Mouse (Mus musculus): ENCODE measurements around the gene Myt1l. TPM values are rescaled to one million over a fixed set of nuclear protein-coding genes. Genes with fewer than 3 reads are reported as not detected.

Gene Myt1l
- polyA plus RNA-seq, 1 experiment: not detected

- Histone ChIP-seq H3K4me3 (ENCODE audit: insufficient read depth, low read length) (no peak overlapping the region), H3K4me1 (ENCODE audit: control insufficient read depth, insufficient read depth, low read length) (no peaks in the 10 kb centered on the region), H3K27ac (ENCODE audit: insufficient read depth, low read depth, low read length) (no peak overlapping the region)
- TF ChIP-seq CTCF (IDR thresholded peaks at IDR 0.05; ENCODE audit: low read depth, low read length): no peak
- no peak for TF ChIP-seq POLR2A (IDR thresholded peaks at IDR 0.05; ENCODE audit: borderline replicate concordance, low read depth, low read length)
These were observed 264.8 kb downstream of the Myt1l start for GRCm38 (mm10) chr12:29792998-29793397.

DNA sequence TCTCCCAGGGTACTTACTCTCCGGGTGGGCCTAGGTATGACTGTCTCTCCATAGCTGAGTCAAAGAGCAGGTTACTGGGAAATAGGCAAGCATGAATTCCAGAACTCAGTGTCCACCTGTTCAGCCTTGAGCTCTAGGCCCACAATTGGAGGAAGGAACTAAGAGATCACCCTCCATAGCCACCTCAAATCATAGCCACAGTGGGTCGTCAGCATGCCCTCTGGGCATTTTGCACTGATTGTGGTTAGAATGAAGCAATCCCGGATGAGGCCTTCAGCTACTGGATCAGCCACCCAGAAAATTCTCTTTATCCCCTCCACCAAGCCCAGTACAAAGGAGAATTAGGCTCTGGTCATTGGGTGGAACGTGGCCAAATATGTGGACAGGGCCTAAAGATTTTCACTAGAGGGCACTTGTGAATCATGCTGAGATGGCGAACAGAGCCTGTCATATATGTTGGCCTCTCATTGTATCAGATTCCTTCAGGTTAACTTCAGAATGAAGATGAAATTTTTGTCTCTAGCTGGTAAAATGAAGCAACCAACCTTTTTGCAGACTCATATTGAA is 267.0 kb downstream of the Myt1l start:
- TF ChIP-seq POLR2A (IDR thresholded peaks at IDR 0.05; ENCODE audit: borderline replicate concordance, low read depth, low read length) (no peak), CTCF (IDR thresholded peaks at IDR 0.05; ENCODE audit: low read depth, low read length) (no peak)
- Histone ChIP-seq H3K27ac (ENCODE audit: insufficient read depth, low read depth, low read length) (no peak overlapping the region), H3K4me1 (ENCODE audit: control insufficient read depth, insufficient read depth, low read length) (no peaks in the 10 kb centered on the region), H3K4me3 (ENCODE audit: insufficient read depth, low read length) (no peak overlapping the region)

GRCm38 (mm10) chr12:29798595-29799391 is 270.6 kb downstream of the Myt1l start:
- H3K4me3 ChIP-seq (ENCODE audit: insufficient read depth, low read length): no peak overlapping the region
- H3K4me1 ChIP-seq (ENCODE audit: control insufficient read depth, insufficient read depth, low read length): no peaks in the 10 kb centered on the region
- TF ChIP-seq POLR2A (IDR thresholded peaks at IDR 0.05; ENCODE audit: borderline replicate concordance, low read depth, low read length) (no peak), CTCF (IDR thresholded peaks at IDR 0.05; ENCODE audit: low read depth, low read length) (no peak)
- H3K27ac ChIP-seq (ENCODE audit: insufficient read depth, low read depth, low read length): no peak overlapping the region

DNA sequence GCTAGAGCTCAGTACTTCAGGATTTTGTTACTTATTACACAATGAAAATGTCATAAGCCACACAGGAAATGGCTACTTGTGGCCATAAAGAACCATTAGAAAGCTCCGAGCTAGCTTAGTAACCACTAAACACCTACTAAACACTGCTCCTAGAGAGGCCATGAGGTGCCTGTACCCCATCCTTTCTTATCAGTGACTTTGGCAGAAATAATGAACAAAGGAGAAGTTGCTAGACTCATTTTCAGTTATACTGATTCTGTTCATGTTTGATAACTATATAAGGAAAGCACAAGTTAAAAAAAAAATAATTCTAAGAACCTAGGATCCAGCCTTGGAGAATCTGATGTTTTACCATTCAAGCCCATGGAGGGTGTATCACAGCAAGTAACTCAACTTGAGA is 278.2 kb downstream of the Myt1l start:
- TF ChIP-seq POLR2A (IDR thresholded peaks at IDR 0.05; ENCODE audit: borderline replicate concordance, low read depth, low read length): no peak
- no peak for TF ChIP-seq CTCF (IDR thresholded peaks at IDR 0.05; ENCODE audit: low read depth, low read length)
- H3K27ac ChIP-seq (ENCODE audit: insufficient read depth, low read depth, low read length): no peak overlapping the region
- H3K4me3 ChIP-seq (ENCODE audit: insufficient read depth, low read length): no peak overlapping the region
- no peaks in the 10 kb centered on the region for H3K4me1 ChIP-seq (ENCODE audit: control insufficient read depth, insufficient read depth, low read length)

DNA sequence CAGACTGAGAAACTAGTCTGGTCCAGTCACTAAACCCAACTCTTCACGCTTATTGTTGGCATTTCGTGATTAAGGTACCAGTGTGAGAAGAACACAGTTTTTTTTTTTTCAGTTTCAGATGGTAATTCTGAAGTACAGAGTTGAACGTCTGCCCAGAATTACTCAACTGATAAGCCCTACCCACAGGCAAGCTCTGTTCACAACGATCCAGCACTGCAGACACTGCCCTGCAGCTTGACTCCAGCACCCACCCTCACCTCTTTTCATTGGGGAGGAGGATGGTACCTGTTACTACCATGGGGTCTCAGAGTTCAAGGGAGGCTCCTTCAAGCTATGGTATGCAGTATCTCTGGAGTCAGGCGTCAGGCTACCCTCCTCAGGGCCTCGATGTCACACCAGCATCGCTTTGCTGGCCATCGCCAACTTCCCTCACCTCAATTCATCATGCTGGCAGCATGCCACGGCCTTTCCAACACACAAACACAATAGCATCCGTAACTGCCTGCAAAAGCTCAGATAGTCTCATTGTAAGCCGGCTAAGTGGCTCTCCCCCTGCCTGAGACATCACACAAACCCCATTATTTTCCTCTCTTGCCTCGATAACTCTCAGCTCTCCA is 281.5 kb downstream of the Myt1l start:
- Histone ChIP-seq H3K4me3 (ENCODE audit: insufficient read depth, low read length) (no peak overlapping the region), H3K4me1 (ENCODE audit: control insufficient read depth, insufficient read depth, low read length) (no peaks in the 10 kb centered on the region), H3K27ac (ENCODE audit: insufficient read depth, low read depth, low read length) (no peak overlapping the region)
- TF ChIP-seq POLR2A (IDR thresholded peaks at IDR 0.05; ENCODE audit: borderline replicate concordance, low read depth, low read length) (no peak), CTCF (IDR thresholded peaks at IDR 0.05; ENCODE audit: low read depth, low read length) (no peak)

GRCm38 (mm10) chr12:29815466-29815865 is 287.3 kb downstream of the Myt1l start:
- Histone ChIP-seq H3K4me3 (ENCODE audit: insufficient read depth, low read length) (no peak overlapping the region), H3K27ac (ENCODE audit: insufficient read depth, low read depth, low read length) (no peak overlapping the region), H3K4me1 (ENCODE audit: control insufficient read depth, insufficient read depth, low read length) (no peaks in the 10 kb centered on the region)
- TF ChIP-seq CTCF (IDR thresholded peaks at IDR 0.05; ENCODE audit: low read depth, low read length): no peak
- TF ChIP-seq POLR2A (IDR thresholded peaks at IDR 0.05; ENCODE audit: borderline replicate concordance, low read depth, low read length): no peak

GRCm38 (mm10) chr12:29816130-29816529 is 287.9 kb downstream of the Myt1l start:
- Histone ChIP-seq H3K4me1 (ENCODE audit: control insufficient read depth, insufficient read depth, low read length) (no peaks in the 10 kb centered on the region), H3K27ac (ENCODE audit: insufficient read depth, low read depth, low read length) (no peak overlapping the region), H3K4me3 (ENCODE audit: insufficient read depth, low read length) (no peak overlapping the region)
- no peak for TF ChIP-seq CTCF (IDR thresholded peaks at IDR 0.05; ENCODE audit: low read depth, low read length)

- no peak overlapping the region for H3K27ac ChIP-seq (ENCODE audit: insufficient read depth, low read depth, low read length)
- TF ChIP-seq POLR2A (IDR thresholded peaks at IDR 0.05; ENCODE audit: borderline replicate concordance, low read depth, low read length) (no peak), CTCF (IDR thresholded peaks at IDR 0.05; ENCODE audit: low read depth, low read length) (no peak)
- H3K4me3 ChIP-seq (ENCODE audit: insufficient read depth, low read length): no peak overlapping the region
- no peaks in the 10 kb centered on the region for H3K4me1 ChIP-seq (ENCODE audit: control insufficient read depth, insufficient read depth, low read length)
These were observed 288.6 kb downstream of the Myt1l start for GRCm38 (mm10) chr12:29816761-29817160.

DNA sequence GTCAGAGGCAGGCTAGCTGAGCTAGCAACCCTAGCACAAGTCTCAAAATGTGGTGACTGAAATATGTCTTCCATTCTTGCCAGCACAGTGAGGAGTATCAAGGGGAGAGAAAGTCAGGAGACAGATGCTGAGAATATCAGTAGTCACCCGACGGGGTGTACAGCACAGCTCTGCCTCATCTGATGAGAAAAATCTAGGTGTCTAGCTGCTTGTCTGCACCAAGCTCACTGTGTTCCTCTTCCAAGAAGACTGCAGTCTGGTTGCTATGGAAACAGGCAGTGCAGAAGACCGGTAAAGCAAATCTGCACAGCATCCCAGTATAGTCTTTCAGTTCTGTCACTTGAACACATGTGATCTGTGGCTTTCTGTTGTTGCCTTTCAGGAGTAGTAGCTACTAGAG is 294.0 kb downstream of the Myt1l start:
- no peaks in the 10 kb centered on the region for H3K4me1 ChIP-seq (ENCODE audit: control insufficient read depth, insufficient read depth, low read length)
- H3K27ac ChIP-seq (ENCODE audit: insufficient read depth, low read depth, low read length): no peak overlapping the region
- no peak overlapping the region for H3K4me3 ChIP-seq (ENCODE audit: insufficient read depth, low read length)
- TF ChIP-seq POLR2A (IDR thresholded peaks at IDR 0.05; ENCODE audit: borderline replicate concordance, low read depth, low read length): no peak
- TF ChIP-seq CTCF (IDR thresholded peaks at IDR 0.05; ENCODE audit: low read depth, low read length): no peak

- Histone ChIP-seq H3K4me1 (ENCODE audit: control insufficient read depth, insufficient read depth, low read length) (no peaks in the 10 kb centered on the region), H3K4me3 (ENCODE audit: insufficient read depth, low read length) (no peak overlapping the region), H3K27ac (ENCODE audit: insufficient read depth, low read depth, low read length) (no peak overlapping the region)
- TF ChIP-seq CTCF (IDR thresholded peaks at IDR 0.05; ENCODE audit: low read depth, low read length) (no peak), POLR2A (IDR thresholded peaks at IDR 0.05; ENCODE audit: borderline replicate concordance, low read depth, low read length) (no peak)
These were observed 295.7 kb downstream of the Myt1l start for GRCm38 (mm10) chr12:29823766-29824417.

Measured in bone marrow macrophage, adult 2 months (primary cell).